Mouse (Mus musculus) 3T3-L1 (cell line): ENCODE measurements at regions not wholly inside any gene's neighbourhood (a gene's known extent, or its start where the extent isn't known, plus 50 kb on each side); places are given as distances from the start of the nearest gene placed in this dataset.
"Not testable (repeated sequence)": the region's sequence is repeated elsewhere in the genome, so short reads cannot be mapped to it uniquely, and the experiment has no call there.

ENCODE experiments used
- DNase-seq: peaks from one replicate; pipeline ENCODE4 v3.0.0-alpha.2; 2015; ENCODE audit warnings: low read depth, low spot score

- no peak for DNase-seq
These were observed 175.5 kb upstream of the Pkdcc start for GRCm38 (mm10) chr17:83039563-83039962.

- DNase-seq, result no peak
These were observed 170.6 kb upstream of the Pkdcc start for GRCm38 (mm10) chr17:83044515-83044914.

- no peak for DNase-seq
These were observed 165.0 kb upstream of the Pkdcc start for GRCm38 (mm10) chr17:83049972-83050535.

GRCm38 (mm10) chr17:83050591-83051197 lies 164.4 kb upstream of the Pkdcc start:
- no peak for DNase-seq

GRCm38 (mm10) chr17:83052613-83053140 lies 162.4 kb upstream of the Pkdcc start:
- DNase-seq, result no peak

GRCm38 (mm10) chr17:83057832-83058231 lies 157.3 kb upstream of the Pkdcc start:
- no peak for DNase-seq

- no peak for DNase-seq
These were observed 153.2 kb upstream of the Pkdcc start for GRCm38 (mm10) chr17:83061843-83062242.

GRCm38 (mm10) chr17:83063848-83064247 lies 151.2 kb upstream of the Pkdcc start:
- no peak for DNase-seq

GRCm38 (mm10) chr17:83064376-83064775 lies 150.7 kb upstream of the Pkdcc start:
- DNase-seq, result not testable (repeated sequence)

- DNase-seq, result no peak
These were observed 145.8 kb upstream of the Pkdcc start for GRCm38 (mm10) chr17:83069246-83069645.

GRCm38 (mm10) chr17:83071746-83072145 lies 143.3 kb upstream of the Pkdcc start:
- no peak for DNase-seq

GRCm38 (mm10) chr17:83072175-83072574 lies 142.9 kb upstream of the Pkdcc start:
- DNase-seq, result no peak

- peak; percentile 73 for DNase-seq
These were observed 140.2 kb upstream of the Pkdcc start for GRCm38 (mm10) chr17:83074893-83075292.

GRCm38 (mm10) chr17:83077737-83078600 lies 137.1 kb upstream of the Pkdcc start:
- no peak for DNase-seq

GRCm38 (mm10) chr17:83078601-83079360 lies 136.3 kb upstream of the Pkdcc start:
- DNase-seq, result no peak

GRCm38 (mm10) chr17:83079361-83079685 lies 135.8 kb upstream of the Pkdcc start:
- DNase-seq, result no peak

GRCm38 (mm10) chr17:83081729-83082128 lies 133.4 kb upstream of the Pkdcc start:
- no peak for DNase-seq

GRCm38 (mm10) chr17:83083521-83083920 lies 131.6 kb upstream of the Pkdcc start:
- no peak for DNase-seq

- no peak for DNase-seq
These were observed 129.2 kb upstream of the Pkdcc start for GRCm38 (mm10) chr17:83085792-83086475.

GRCm38 (mm10) chr17:83086703-83087102 lies 128.4 kb upstream of the Pkdcc start:
- DNase-seq, result no peak

- DNase-seq, result no peak
These were observed 126.6 kb upstream of the Pkdcc start for GRCm38 (mm10) chr17:83088471-83088870.
